Mouse (Mus musculus) left cerebral cortex, adult 9 months (tissue): Measurements from ENCODE around the gene Mphosph6.

Source experiments
- DNase-seq, 2 experiments: peaks; one replicate each; pipeline ENCODE4 v3.0.0; 2022; ENCODE audit warnings: low spot score in 2 of 2

Mphosph6 gene

GRCm38 (mm10) chr8:117801443-117802298, at the start of gene Mphosph6:
Gene Mphosph6, minus strand, starts transcription at chr8:117801943.
- peak; percentile 85 to 95 for DNase-seq

- DNase-seq, result no peak
Measured at GRCm38 (mm10) chr8:117850420-117850819, 48.7 kb upstream of the Mphosph6 start.

- DNase-seq, result no peak
Measured at GRCm38 (mm10) chr8:117847865-117848264, 46.1 kb upstream of the Mphosph6 start.

- DNase-seq, result no peak
Measured at GRCm38 (mm10) chr8:117843694-117844093, 42.0 kb upstream of the Mphosph6 start.

- DNase-seq, result no peak
Measured at GRCm38 (mm10) chr8:117813524-117813923, 11.8 kb upstream of the Mphosph6 start.

- no peak for DNase-seq
Measured at GRCm38 (mm10) chr8:117810676-117811075, 8.9 kb upstream of the Mphosph6 start.

- no peak for DNase-seq
Measured at GRCm38 (mm10) chr8:117805419-117805818, 3.7 kb upstream of the Mphosph6 start.

GRCm38 (mm10) chr8:117802299-117802689, 551 bp upstream of the Mphosph6 start:
- DNase-seq, result no peak

GRCm38 (mm10) chr8:117798066-117798465, 3.7 kb downstream of the Mphosph6 start:
- no peak for DNase-seq

GRCm38 (mm10) chr8:117796464-117796863, 5.3 kb downstream of the Mphosph6 start:
- no peak for DNase-seq

- DNase-seq, result no peak
Measured at GRCm38 (mm10) chr8:117794581-117794980, 7.2 kb downstream of the Mphosph6 start.

- no peak for DNase-seq
Measured at GRCm38 (mm10) chr8:117792616-117793144, 9.1 kb downstream of the Mphosph6 start.

- DNase-seq, result no peak
Measured at GRCm38 (mm10) chr8:117786428-117786827, 15.3 kb downstream of the Mphosph6 start.

GRCm38 (mm10) chr8:117783021-117783420, 18.7 kb downstream of the Mphosph6 start:
- no peak for DNase-seq

GRCm38 (mm10) chr8:117781375-117782129, 20.2 kb downstream of the Mphosph6 start:
- DNase-seq, result no peak

GRCm38 (mm10) chr8:117779344-117779743, 22.4 kb downstream of the Mphosph6 start:
- no peak for DNase-seq

GRCm38 (mm10) chr8:117778531-117779322, 23.0 kb downstream of the Mphosph6 start:
- no peak for DNase-seq

- DNase-seq, result no peak
Measured at GRCm38 (mm10) chr8:117776075-117776474, 25.7 kb downstream of the Mphosph6 start.

- no peak for DNase-seq
Measured at GRCm38 (mm10) chr8:117775626-117776025, 26.1 kb downstream of the Mphosph6 start.

GRCm38 (mm10) chr8:117772597-117772996, 29.1 kb downstream of the Mphosph6 start:
- DNase-seq, result no peak

GRCm38 (mm10) chr8:117772126-117772525, 29.6 kb downstream of the Mphosph6 start:
- no peak for DNase-seq
